8 mouse cellular contexts compared by ENCODE assay signal in genomic region chr4:114907056-114907917, GRCm38 (mm10). TPM values are rescaled to one million over a fixed set of nuclear protein-coding genes. Genes with fewer than 3 reads are reported as not detected.
DNase-seq lines count a peak whose midpoint lies in the region; ATAC-seq and TF ChIP-seq lines count a peak whose summit lies in the region.

No protein-coding gene starts in this region.

- peak overlapping the region; percentile 45; the same call in 1 of the 2 replicates for H3K9ac ChIP-seq in liver, adult 2 months (ENCODE audit: low read depth, low read length)
- H3K9ac ChIP-seq in liver, embryonic 12.5 days: no peak overlapping the region

- no peaks in the 10 kb centered on the region for H3K9me3 ChIP-seq in liver, embryonic 12.5 days (replicated peaks)

- H3K4me3 ChIP-seq in liver, adult 2 months (ENCODE audit: insufficient read depth, low read depth, low read length): peak overlapping the region; percentile 64; the same call in 1 of the 2 replicates
- peak overlapping the region; percentile 62; the same call in 1 of the 2 replicates for H3K4me3 ChIP-seq in liver, embryonic 12.5 days

- 9% methylated on average over 73 of the region's 74 CpGs for WGBS in liver, adult 2 months
- 2% methylated on average over 74 of the region's 74 CpGs for WGBS in liver, embryonic 12.5 days (ENCODE audit: insufficient replicate concordance)

- 0 out of 2 replicates have a peak, but pooled peaks have one; percentile 8 for TF ChIP-seq POLR2A in liver, adult 2 months (IDR thresholded peaks at IDR 0.05; ENCODE audit: extremely low read depth, insufficient read depth, low read length)

- TF ChIP-seq CTCF in liver, adult 2 months (IDR thresholded peaks at IDR 0.05; ENCODE audit: low read depth, low read length): no peak

- no peaks in the 10 kb centered on the region for H3K79me2 ChIP-seq in liver, adult 2 months (ENCODE audit: control insufficient read depth, insufficient read depth, low read length)

- ATAC-seq in liver, embryonic 12.5 days: no peak

- DNase-seq in liver, adult 2 months (ENCODE audit: extremely low read depth, low read depth, low spot score): no peak
- DNase-seq in liver: no peak
- peak; percentile 53 to 58 for DNase-seq in adrenal gland, postnatal 36 days
- peak; percentile 17 for DNase-seq in heart, postnatal 4 days
- DNase-seq in testis, postnatal 14 days (ENCODE audit: low spot score): peak; percentile 43
- no peak for DNase-seq in layer of hippocampus, adult 8-10 months (ENCODE audit: low spot score in 2 of 2)
- no peak for DNase-seq in frontal cortex, postnatal 14 days (ENCODE audit: low spot score in 2 of 2)

- H3K27ac ChIP-seq in liver, adult 2 months (replicated peaks; ENCODE audit: insufficient read depth, low read depth, low read length): no peak overlapping the region
- H3K27ac ChIP-seq in liver, embryonic 12.5 days: no peak overlapping the region

- H3K27me3 ChIP-seq in liver, adult 2 months (ENCODE audit: control insufficient read depth, insufficient read depth, low read length): peaks cover 35% of the 10 kb centered on the region
- peaks cover 100% of the 10 kb centered on the region for H3K27me3 ChIP-seq in liver, embryonic 12.5 days (replicated peaks)

- no peaks in the 10 kb centered on the region for H3K36me3 ChIP-seq in liver, adult 2 months (ENCODE audit: control insufficient read depth, insufficient read depth, low read length)
- H3K36me3 ChIP-seq in liver, embryonic 12.5 days: no peaks in the 10 kb centered on the region

- H3K4me1 ChIP-seq in liver, adult 2 months (ENCODE audit: control insufficient read depth, insufficient read depth, low read length): no peaks in the 10 kb centered on the region
- peaks cover 28% of the 10 kb centered on the region for H3K4me1 ChIP-seq in liver, embryonic 12.5 days

- H3K4me2 ChIP-seq in liver, embryonic 12.5 days: peak overlapping the region; percentile 91

RNA-seq across cellular contexts. Expression of gene Foxd2, which starts 1.4 kb away (rescaled TPM):
- total RNA-seq in liver, adult 2 months (2014; rRNA removed): 0.07 and 0.09 TPM in 2 replicates
- 0.02 TPM in 1 of 2 replicates, not detected in the other for polyA plus RNA-seq in liver, adult 2 months (2012; rRNA removed)
- 1 to 10 TPM; 1.4 to 1.7 TPM for total RNA-seq in adrenal gland, postnatal 36 days (2021)
- total RNA-seq in heart, postnatal 4 days (2021): under 1 TPM; 0.45 to 0.59 TPM
- polyA plus RNA-seq in liver, embryonic 12.5 days (2016; fragmentation: Nextera tagmentation; extraction: Ambion mirVana): 0.11 and 0.16 TPM in 2 replicates
- total RNA-seq in layer of hippocampus, adult 8-10 months (2022): under 1 TPM; 0.35 to 0.52 (median 0.39) TPM

RNA-seq across cellular contexts. Expression of gene Foxe3, which starts 18.5 kb away (rescaled TPM):
- total RNA-seq in liver, adult 2 months (2014; rRNA removed): not detected in 2 replicates
- polyA plus RNA-seq in liver, adult 2 months (2012; rRNA removed): not detected in 2 replicates
- not detected for total RNA-seq in adrenal gland, postnatal 36 days (2021)
- not detected for total RNA-seq in heart, postnatal 4 days (2021)
- polyA plus RNA-seq in liver, embryonic 12.5 days (2016; fragmentation: Nextera tagmentation; extraction: Ambion mirVana): not detected in 2 replicates
- total RNA-seq in layer of hippocampus, adult 8-10 months (2022): not detected

Comparison
In these comparisons a context has a peak if more than half of its experiments do, and no peak if none do; other contexts are left out.
1. DNase-seq: peak in adrenal gland, postnatal 36 days (2 of 2), heart, postnatal 4 days (single experiment) and testis, postnatal 14 days (single experiment); none in liver, adult 2 months (single experiment), liver (single experiment), layer of hippocampus, adult 8-10 months (0 of 2) and frontal cortex, postnatal 14 days (0 of 2).